Mouse (Mus musculus) midbrain, embryonic 14.5 days (tissue): ENCODE data around the gene Arf6. TPM values are rescaled to one million over a fixed set of nuclear protein-coding genes. Genes with fewer than 3 reads are reported as not detected.

Experiments used
- ATAC-seq: fragments of 200-750 bp; cut with Nextera tagmentation; 2 replicates; pipeline ENCODE4 v1.8.0; 2017; ENCODE audit warnings: moderate number of reproducible peaks, moderate library complexity; ENCODE audit not compliant: low FRiP score, low TSS enrichment
- DNase-seq: peaks from one replicate; pipeline ENCODE4 v3.0.0-alpha.2; 2015
- H3K27ac ChIP-seq: fragments of 300-500 bp; sonication (generic); replicated peaks from 2 replicates; pipeline ENCODE4 v1.5.1; 2014; ENCODE audit warnings: mild to moderate bottlenecking, low read depth, low read length, moderate library complexity
- H3K27me3 ChIP-seq: fragments of 300-500 bp; sonication (generic); 2 replicates; pipeline ENCODE4 v1.6.1; 2014; ENCODE audit warnings: low read length, control low read depth, mixed read lengths; ENCODE audit not compliant: control insufficient read depth, insufficient read depth
- H3K36me3 ChIP-seq: fragments of 300-500 bp; sonication (generic); 2 replicates; pipeline ENCODE4 v1.6.1; 2014; ENCODE audit warnings: low read length, control low read depth; ENCODE audit not compliant: control insufficient read depth, insufficient read depth
- H3K4me1 ChIP-seq: fragments of 300-500 bp; sonication (generic); 2 replicates; pipeline ENCODE4 v1.6.1; 2014; ENCODE audit warnings: mild to moderate bottlenecking, antibody characterized with exemption, low read length, control low read depth; ENCODE audit not compliant: control insufficient read depth, insufficient read depth
- H3K4me2 ChIP-seq: fragments of 300-500 bp; sonication (generic); 2 replicates; pipeline ENCODE4 v1.6.1; 2014; ENCODE audit warnings: mild to moderate bottlenecking, low read length, moderate library complexity
- H3K4me3 ChIP-seq: fragments of 300-500 bp; sonication (generic); replicated peaks from 2 replicates; pipeline ENCODE4 v1.5.1; 2014; ENCODE audit warnings: low read depth, low read length
- H3K9ac ChIP-seq: fragments of 300-500 bp; sonication (generic); replicated peaks from 2 replicates; pipeline ENCODE4 v1.6.1; 2014; ENCODE audit warnings: mild to moderate bottlenecking, low read length, moderate library complexity
- H3K9me3 ChIP-seq: fragments of 300-500 bp; sonication (generic); 2 replicates; pipeline ENCODE4 v1.6.1; 2016; ENCODE audit warnings: low read length, control low read depth, mixed read lengths; ENCODE audit not compliant: control insufficient read depth
- WGBS: fragments of 180-500 bp; shearing (Covaris S2); extraction: QIAGEN DNeasy Blood & Tissue Kit; methylation state at CpG from one replicate; pipeline ENCODE4 v1.1.7; 2014; 5-methylcytosine and 5-hydroxymethylcytosine counted together
- polyA plus RNA-seq: library from polyadenylated mRNA; unstranded; fragments of >200 nt; fragmentation: Nextera tagmentation; extraction: Ambion mirVana; gene quantifications from 2 replicates; pipeline ENCODE4 v1.2.1, GENCODE M21; 2014

The Arf6 gene
- polyA plus RNA-seq: 34.5 and 34.7 TPM in 2 replicates

DNA sequence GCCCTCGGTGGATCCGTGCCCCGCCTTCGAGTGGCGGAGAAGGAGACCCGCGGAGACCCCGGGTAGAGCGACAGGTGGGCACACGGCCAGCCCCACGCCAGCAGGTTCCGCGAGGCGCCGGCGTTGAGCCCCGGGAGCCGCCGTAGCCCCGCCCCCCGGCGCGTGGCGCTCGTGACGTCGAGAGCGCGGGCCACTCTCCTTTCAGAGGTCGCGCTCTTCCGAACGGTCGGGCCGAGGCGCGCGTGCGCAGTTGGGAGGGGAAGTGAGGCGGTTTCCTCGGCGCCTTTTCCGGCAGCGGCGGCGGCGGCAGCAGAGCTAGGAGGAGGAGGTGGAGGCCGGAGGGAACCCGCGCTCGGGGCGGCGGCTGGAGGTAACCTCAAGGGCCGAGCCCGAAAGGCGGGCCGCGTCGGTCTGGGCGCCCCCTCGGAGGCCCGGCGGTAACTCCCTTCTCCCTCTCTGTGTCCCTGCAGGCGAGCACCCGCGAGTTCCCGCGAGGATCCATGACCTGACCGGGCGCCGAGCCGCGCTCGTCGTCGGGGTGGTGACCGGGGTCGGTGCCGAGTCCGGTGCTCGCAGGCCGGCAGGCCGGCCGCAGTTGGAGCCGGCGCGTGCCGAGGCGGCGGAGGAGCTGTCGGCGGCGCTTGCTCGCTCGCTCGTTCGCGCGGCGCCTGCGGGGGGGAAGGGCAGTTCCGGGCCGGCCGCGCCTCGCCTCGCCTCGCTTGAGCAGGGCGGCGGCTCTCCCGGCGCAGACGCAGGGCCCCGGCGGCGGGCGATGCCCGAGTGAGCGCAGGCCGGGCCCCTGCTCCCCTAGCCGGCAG lies at the start of gene Arf6, which contains the start of gene Gm9887:
TSS of gene Arf6 (plus strand) at position 297 of the 818 bp plus-strand sequence.
TSS of gene Gm9887 (minus strand) at position 605 of the 818 bp plus-strand sequence.
- Histone ChIP-seq H3K9me3 (no peaks in the 10 kb centered on the region), H3K27me3 (no peaks in the 10 kb centered on the region), H3K4me1 (peaks cover 19% of the 10 kb centered on the region), H3K9ac (peak within 1 kb of the TSS; percentile 88), H3K36me3 (0 out of 2 replicates have a peak, but pooled peaks cover 6% of the 10 kb centered on the region), H3K27ac (peak within 1 kb of the TSS; percentile 90), H3K4me2 (peak within 1 kb of the TSS; percentile 97), H3K4me3 (peak within 1 kb of the TSS; percentile 99)
- ATAC-seq (peak; percentile 95), DNase-seq (peak; percentile 99)
- under 1% methylated on average over 119 of the region's 121 CpGs for WGBS

GRCm38 (mm10) chr12:69331187-69331586 lies 40.8 kb upstream of the Arf6 start:
- Histone ChIP-seq H3K9ac (no peak overlapping the region), H3K36me3 (peaks cover 72% of the 10 kb centered on the region), H3K4me2 (no peak overlapping the region), H3K4me3 (no peak overlapping the region), H3K27ac (no peak overlapping the region), H3K27me3 (no peaks in the 10 kb centered on the region), H3K4me1 (no peaks in the 10 kb centered on the region), H3K9me3 (no peaks in the 10 kb centered on the region)
- 96% methylated on average over 3 of the region's 3 CpGs for WGBS
- ATAC-seq (no peak), DNase-seq (no peak)

DNA sequence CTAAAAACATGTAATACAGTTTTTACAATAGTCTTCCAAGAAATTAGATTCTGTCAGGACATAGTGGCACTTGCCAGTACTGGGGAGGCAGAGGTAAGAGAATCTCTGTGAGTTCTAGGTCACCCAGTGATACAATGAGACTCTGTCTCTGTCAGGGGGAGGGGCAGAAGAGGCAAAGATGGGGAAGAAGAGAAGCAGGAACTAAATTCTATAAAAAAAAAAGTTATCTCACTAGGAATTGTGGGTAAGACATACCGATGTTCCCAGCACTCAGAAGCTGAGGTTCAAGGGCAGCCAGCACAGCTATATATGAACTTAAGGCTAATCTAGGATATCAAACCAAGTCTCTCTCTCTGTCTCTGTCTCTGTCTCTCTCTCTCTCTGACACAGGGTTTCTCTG lies 39.8 kb upstream of the Arf6 start:
- no peak overlapping the region for H3K27ac ChIP-seq

GRCm38 (mm10) chr12:69333547-69333946 lies 38.4 kb upstream of the Arf6 start:
- Histone ChIP-seq H3K27me3 (no peaks in the 10 kb centered on the region), H3K27ac (no peak overlapping the region), H3K9ac (no peak overlapping the region), H3K4me2 (no peak overlapping the region), H3K4me3 (no peak overlapping the region), H3K4me1 (no peaks in the 10 kb centered on the region), H3K9me3 (no peaks in the 10 kb centered on the region), H3K36me3 (peaks cover 74% of the 10 kb centered on the region)
- ATAC-seq (no peak), DNase-seq (peak; percentile 56)
- 88% methylated on average over 2 of the region's 2 CpGs for WGBS

More for the DNA sequence above, 39.8 kb upstream of the Arf6 start:
- ATAC-seq: no peak
- Histone ChIP-seq H3K9ac (no peak overlapping the region), H3K9me3 (no peaks in the 10 kb centered on the region), H3K4me1 (no peaks in the 10 kb centered on the region), H3K4me3 (no peak overlapping the region), H3K36me3 (peaks cover 72% of the 10 kb centered on the region), H3K4me2 (no peak overlapping the region), H3K27me3 (no peaks in the 10 kb centered on the region)
- 97% methylated on average over 1 of the region's 1 CpGs for WGBS
- no peak for DNase-seq

DNA sequence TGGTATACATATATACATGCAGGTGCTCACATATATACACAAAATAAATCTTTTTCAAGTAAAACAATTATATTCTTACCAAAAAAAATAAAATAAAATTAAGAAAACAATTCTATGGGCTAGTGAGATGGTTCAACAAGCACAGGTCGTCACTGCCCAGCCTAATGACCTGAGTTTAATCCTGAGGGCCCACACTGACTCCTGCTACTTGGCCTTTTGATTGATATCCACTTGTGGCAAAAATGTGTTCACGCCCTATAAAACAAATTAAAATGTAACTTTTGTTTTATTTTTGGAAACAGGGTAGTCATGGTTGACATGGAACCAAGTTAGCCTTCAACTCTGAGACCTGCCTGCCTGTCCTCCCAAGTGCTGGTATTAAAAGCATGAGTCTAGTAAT lies 22.0 kb upstream of the Arf6 start:
- Histone ChIP-seq H3K4me2 (no peak overlapping the region), H3K27me3 (no peaks in the 10 kb centered on the region), H3K4me3 (no peak overlapping the region), H3K36me3 (peaks cover 81% of the 10 kb centered on the region), H3K9me3 (no peaks in the 10 kb centered on the region), H3K27ac (no peak overlapping the region), H3K9ac (no peak overlapping the region), H3K4me1 (no peaks in the 10 kb centered on the region)
- WGBS: 88% methylated on average over 2 of the region's 2 CpGs
- DNase-seq (no peak), ATAC-seq (no peak)

GRCm38 (mm10) chr12:69351685-69352084 lies 20.3 kb upstream of the Arf6 start:
- H3K4me3 ChIP-seq: no peak overlapping the region
- H3K27me3 ChIP-seq: no peaks in the 10 kb centered on the region
- WGBS: 95% methylated on average over 1 of the region's 1 CpGs
- H3K4me1 ChIP-seq: no peaks in the 10 kb centered on the region
- ATAC-seq (no peak), DNase-seq (peak; percentile 25)
- no peaks in the 10 kb centered on the region for H3K9me3 ChIP-seq
- peaks cover 68% of the 10 kb centered on the region for H3K36me3 ChIP-seq
- no peak overlapping the region for H3K4me2 ChIP-seq
- H3K27ac ChIP-seq: no peak overlapping the region
- no peak overlapping the region for H3K9ac ChIP-seq

DNA sequence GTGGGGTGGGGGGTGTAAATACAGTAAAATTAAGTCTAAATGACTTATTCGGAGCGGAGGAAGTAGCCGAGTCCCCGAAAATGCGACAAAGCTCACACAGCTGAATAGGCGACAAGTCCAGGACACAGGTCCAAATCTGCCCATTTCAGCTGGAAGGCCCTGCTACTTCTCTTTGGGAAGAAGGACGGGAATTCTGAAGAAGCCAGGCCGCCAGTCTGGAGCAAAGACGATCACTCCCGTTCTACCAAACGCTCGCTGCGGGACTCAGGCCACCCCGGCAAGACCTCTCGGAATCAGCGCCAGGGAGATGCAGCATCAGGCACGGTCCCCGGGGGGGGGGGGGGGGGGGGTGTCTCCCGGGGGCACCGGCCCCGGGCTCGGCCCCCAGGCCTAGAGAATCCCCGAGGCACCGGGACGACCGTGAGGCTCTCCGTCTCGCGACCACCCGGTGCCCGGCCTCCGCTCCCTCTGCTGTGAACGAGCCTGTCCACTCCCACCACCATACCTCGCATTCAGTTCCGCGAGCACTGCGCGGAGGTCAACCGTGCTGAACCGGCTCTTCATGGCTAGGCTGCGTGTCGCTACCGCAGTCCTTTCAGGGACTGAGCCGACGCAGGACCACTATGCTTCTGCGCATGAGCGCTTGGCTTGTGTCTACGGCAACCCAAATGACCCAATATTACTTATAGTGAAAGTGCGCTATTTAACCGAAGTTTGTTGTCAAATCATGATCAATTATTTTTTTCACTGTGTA lies 15.2 kb upstream of the Arf6 start, which contains the start of gene Nemf:
TSS of gene Nemf (minus strand) at position 620 of the 754 bp plus-strand sequence.
- Histone ChIP-seq H3K27me3 (no peaks in the 10 kb centered on the region), H3K9me3 (no peaks in the 10 kb centered on the region), H3K4me3 (peak within 1 kb of the TSS; percentile 86), H3K9ac (peak within 1 kb of the TSS; percentile 91), H3K36me3 (peaks cover 26% of the 10 kb centered on the region), H3K4me1 (no peaks in the 10 kb centered on the region), H3K27ac (peak within 1 kb of the TSS; percentile 81), H3K4me2 (peak within 1 kb of the TSS; percentile 76)
- ATAC-seq (peak; percentile 74), DNase-seq (peak; percentile 95)
- under 1% methylated on average over 44 of the region's 50 CpGs for WGBS

DNA sequence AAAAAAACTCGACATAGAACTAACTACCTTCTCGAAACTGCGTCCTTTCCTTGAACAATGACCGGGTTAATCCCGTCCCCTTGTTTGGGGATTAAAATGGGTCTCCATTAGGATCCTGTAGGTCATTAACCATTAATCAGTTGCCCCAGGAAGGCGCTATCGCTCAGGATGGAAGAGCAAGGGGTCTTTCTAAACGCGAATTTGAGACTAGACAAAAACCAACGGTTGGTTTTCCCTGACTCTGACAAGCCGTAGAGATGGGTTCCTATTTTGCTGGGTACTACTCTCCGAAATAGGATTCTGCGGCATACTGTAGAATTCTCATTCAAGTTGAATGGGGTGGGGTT lies 14.7 kb upstream of the Arf6 start:
- Histone ChIP-seq H3K4me1 (no peaks in the 10 kb centered on the region), H3K27ac (no peak overlapping the region), H3K27me3 (no peaks in the 10 kb centered on the region), H3K4me2 (peak overlapping the region; percentile 76), H3K4me3 (peak overlapping the region; percentile 86), H3K9ac (peak overlapping the region; percentile 91), H3K36me3 (peaks cover 21% of the 10 kb centered on the region), H3K9me3 (no peaks in the 10 kb centered on the region)
- WGBS: 8% methylated on average over 13 of the region's 13 CpGs
- ATAC-seq (no peak), DNase-seq (no peak)
